Mouse (Mus musculus): ENCODE measurements at regions not wholly inside any gene's neighbourhood (a gene's known extent, or its start where the extent isn't known, plus 50 kb on each side); places are given as distances from the start of the nearest gene placed in this dataset.
A peak's percentile ranks its signal among the peaks of the same experiment; 100 is the strongest.

DNA sequence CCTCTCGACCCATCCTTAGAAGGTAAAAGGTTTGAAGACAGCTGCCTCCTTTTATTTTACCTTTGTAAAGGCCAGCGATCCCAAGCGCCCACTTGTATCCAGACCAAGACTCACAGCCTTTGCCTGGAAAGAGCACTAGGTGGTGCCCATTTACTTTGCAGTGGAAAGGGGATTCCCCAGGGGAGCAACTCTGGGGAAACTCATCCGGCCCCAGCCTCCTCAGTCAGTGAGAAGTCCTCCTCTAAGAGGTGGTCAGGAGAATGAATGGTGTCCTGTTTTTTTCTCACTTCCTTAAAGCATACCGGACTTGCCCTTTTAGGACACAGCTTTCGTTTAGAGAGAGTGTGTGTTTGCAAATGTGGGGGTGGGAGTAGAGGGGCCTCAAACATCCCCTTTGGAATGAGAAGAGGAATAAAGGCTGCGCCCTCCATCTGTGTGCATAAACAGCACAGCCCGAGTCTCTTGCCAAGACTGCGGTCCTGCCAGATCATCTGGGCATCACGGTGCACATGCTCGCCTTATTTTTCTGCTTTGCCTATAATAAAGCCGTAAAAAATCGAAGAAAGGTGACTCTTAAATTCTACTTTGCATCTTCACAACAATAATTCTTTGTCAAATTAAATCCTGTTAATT is 57.5 kb upstream of the Etaa1 start:
- DNase-seq, result peak; percentile 75 to 76

DNA sequence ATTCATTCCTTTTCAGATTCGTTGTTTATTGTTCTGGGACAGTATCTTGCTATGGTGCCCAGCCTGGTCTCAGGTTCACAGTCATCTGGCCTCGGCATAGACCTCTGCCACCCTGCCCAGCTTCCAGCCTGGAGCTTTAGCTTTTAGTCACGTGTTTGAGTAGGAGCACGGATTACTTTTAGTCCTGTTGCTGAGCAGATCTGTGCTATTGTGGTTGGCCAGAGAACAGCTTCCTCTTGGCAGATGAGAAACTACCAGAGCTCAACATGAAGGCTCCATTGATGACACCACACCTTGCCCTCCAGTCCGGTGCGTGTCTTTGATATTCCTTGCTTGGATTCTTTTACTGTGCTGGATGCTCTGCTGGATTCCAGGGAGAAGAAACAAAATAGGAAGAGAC is 54.5 kb upstream of the Etaa1 start:
- no peak for DNase-seq

All from cerebellum, postnatal 14 days (tissue).